Mouse (Mus musculus): ENCODE measurements at regions not wholly inside any gene's neighbourhood (a gene's known extent, or its start where the extent isn't known, plus 50 kb on each side); places are given as distances from the start of the nearest gene placed in this dataset.

DNA sequence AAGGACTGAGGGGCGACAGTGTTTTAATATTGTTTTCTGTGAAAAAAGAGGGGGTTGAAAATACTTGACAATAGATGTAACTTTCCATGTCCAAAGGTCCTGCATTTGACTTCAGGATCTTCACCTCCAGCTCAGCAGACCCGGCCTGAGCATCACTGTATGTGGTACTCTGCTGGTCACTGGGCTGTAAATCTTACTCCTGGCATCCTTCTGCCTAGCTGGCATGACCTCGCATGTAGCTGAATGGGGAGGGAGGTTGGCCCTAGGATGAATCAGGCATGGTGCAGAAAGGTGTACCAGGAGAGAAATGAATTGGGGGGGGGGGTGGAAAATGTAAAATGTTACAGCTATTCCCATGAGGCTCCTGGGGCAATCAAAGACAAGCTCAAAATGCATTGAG is 156.0 kb downstream of the Cdc5l start:
- TF ChIP-seq CTCF (IDR thresholded peaks at IDR 0.05; ENCODE audit: borderline replicate concordance, extremely low read depth, insufficient read depth, insufficient read length), result no peak
- TF ChIP-seq POLR2A (IDR thresholded peaks at IDR 0.05; ENCODE audit: borderline replicate concordance, extremely low read depth, insufficient read depth, insufficient read length, poor library complexity, severe bottlenecking), result no peak
